Mouse (Mus musculus) MEL (cell line): Measurements from ENCODE around the gene T2. TPM values are rescaled to one million over a fixed set of nuclear protein-coding genes. Genes with fewer than 3 reads are reported as not detected.

Experiments
- DNase-seq: peaks from one replicate; pipeline ENCODE4 v3.0.0; 2011; ENCODE audit warnings: low read depth, low spot score
- H3K27ac ChIP-seq: 2 replicates; pipeline ENCODE4 v1.5.1; 2012; ENCODE audit warnings: low read depth, mild to moderate bottlenecking, control low read depth, low read length, moderate library complexity; ENCODE audit not compliant: control insufficient read depth
- H3K27me3 ChIP-seq, 2 experiments: fragments of 150-350 bp in 1 of 2; sonication (generic) in 1 of 2; 2 replicates each; pipeline ENCODE4 v1.6.1; 2012; ENCODE audit warnings: low read length in 2 of 2, mild to moderate bottlenecking in 2 of 2, improper control_type of control experiment in 1 of 2, moderate library complexity in 1 of 2; ENCODE audit not compliant: insufficient read depth in 2 of 2, control insufficient read depth in 1 of 2
- H3K36me3 ChIP-seq, 2 experiments: 2 replicates each; pipeline ENCODE4 v1.6.1; 2012 to 2014; ENCODE audit warnings: low read length in 2 of 2, improper control_type of control experiment in 1 of 2, inconsistent platforms in 1 of 2, mild to moderate bottlenecking in 1 of 2; ENCODE audit not compliant: insufficient read depth in 2 of 2, control insufficient read depth in 1 of 2
- H3K4me1 ChIP-seq, 2 experiments: fragments of 150-350 bp in 1 of 2; sonication (generic) in 1 of 2; 2 replicates each; pipeline ENCODE4 v1.6.1; 2012; ENCODE audit warnings: low read length in 2 of 2, improper control_type of control experiment in 1 of 2, mild to moderate bottlenecking in 1 of 2; ENCODE audit not compliant: insufficient read depth in 2 of 2, control insufficient read depth in 1 of 2
- H3K4me3 ChIP-seq, 2 experiments: fragments of 150-350 bp in 1 of 2; sonication (generic) in 1 of 2; 2 replicates each; pipeline ENCODE4 v1.5.1; 2012; ENCODE audit warnings: low read depth in 2 of 2, low read length in 2 of 2, mild to moderate bottlenecking in 2 of 2, moderate library complexity in 2 of 2, control low read depth in 1 of 2, improper control_type of control experiment in 1 of 2; ENCODE audit not compliant: control insufficient read depth in 1 of 2, insufficient read depth in 1 of 2
- H3K79me2 ChIP-seq: 2 replicates; pipeline ENCODE4 v1.6.1; 2012; ENCODE audit warnings: mild to moderate bottlenecking, low read length, moderate library complexity; ENCODE audit not compliant: control insufficient read depth, poor library complexity, insufficient read depth
- H3K9ac ChIP-seq: 2 replicates; pipeline ENCODE4 v1.6.1; 2012; ENCODE audit warnings: low read depth, mild to moderate bottlenecking, control low read depth, low read length, moderate library complexity; ENCODE audit not compliant: control insufficient read depth, poor library complexity, severe bottlenecking
- H3K9me3 ChIP-seq: fragments of 150-350 bp; sonication (generic); replicated peaks from 2 replicates; pipeline ENCODE4 v1.6.1; 2012; ENCODE audit warnings: mild to moderate bottlenecking, low read length, improper control_type of control experiment, moderate library complexity; ENCODE audit not compliant: insufficient read depth
- CHD1 ChIP-seq: IDR thresholded peaks from 2 replicates; pipeline ENCODE4 v1.6.1; 2012; ENCODE audit warnings: low read depth, mild to moderate bottlenecking, inconsistent platforms, low read length, improper control_type of control experiment
- ETS1 ChIP-seq: IDR thresholded peaks from 2 replicates; pipeline ENCODE4 v1.6.1; 2012; ENCODE audit warnings: low read depth, mild to moderate bottlenecking, inconsistent platforms, low read length, improper control_type of control experiment, moderate library complexity
- GATA1 ChIP-seq: IDR thresholded peaks from 2 replicates; pipeline ENCODE4 v1.6.1; 2011; ENCODE audit warnings: low read depth, low read length, improper control_type of control experiment
- HCFC1 ChIP-seq: IDR thresholded peaks from 2 replicates; pipeline ENCODE4 v1.6.1; 2012; ENCODE audit warnings: low read depth, mild to moderate bottlenecking, inconsistent platforms, low read length, improper control_type of control experiment, moderate library complexity
- JUND ChIP-seq: IDR thresholded peaks from 2 replicates; pipeline ENCODE4 v1.6.1; 2011; ENCODE audit warnings: low read depth, mild to moderate bottlenecking, improper control_type of control experiment, low read length
- KAT2A ChIP-seq: conservative IDR thresholded peaks from 2 replicates; pipeline ENCODE4 v1.6.1; 2012; ENCODE audit warnings: low read depth, low read length, improper control_type of control experiment, inconsistent platforms
- MEF2A ChIP-seq: IDR thresholded peaks from 2 replicates; pipeline ENCODE4 v1.6.1; 2014; ENCODE audit warnings: low read depth, mild to moderate bottlenecking, inconsistent platforms, low read length, improper control_type of control experiment; ENCODE audit not compliant: poor library complexity, insufficient replicate concordance, severe bottlenecking; ENCODE audit errors: extremely low read depth
- NELFE ChIP-seq: IDR thresholded peaks from 2 replicates; pipeline ENCODE4 v1.6.1; 2011; ENCODE audit warnings: low read depth, low read length, improper control_type of control experiment
- NRF1 ChIP-seq: IDR thresholded peaks from 2 replicates; pipeline ENCODE4 v1.6.1; 2014; ENCODE audit warnings: low read depth, mild to moderate bottlenecking, inconsistent platforms, low read length, improper control_type of control experiment, moderate library complexity; ENCODE audit not compliant: poor library complexity, insufficient read depth, severe bottlenecking
- POLR2AphosphoS2 ChIP-seq: IDR thresholded peaks from 2 replicates; pipeline ENCODE4 v1.6.1; 2011; ENCODE audit warnings: low read length, improper control_type of control experiment
- TBP ChIP-seq: IDR thresholded peaks from 2 replicates; pipeline ENCODE4 v1.8.0; 2011; ENCODE audit warnings: low read depth, low read length, improper control_type of control experiment
- TCF12 ChIP-seq: IDR thresholded peaks from 2 replicates; pipeline ENCODE4 v1.6.1; 2014; ENCODE audit warnings: low read depth, mild to moderate bottlenecking, inconsistent platforms, low read length, improper control_type of control experiment, moderate library complexity
- ZKSCAN1 ChIP-seq: IDR thresholded peaks from 2 replicates; pipeline ENCODE4 v1.6.1; 2012; ENCODE audit warnings: low read depth, mild to moderate bottlenecking, inconsistent platforms, low read length, improper control_type of control experiment, moderate library complexity
- polyA plus RNA-seq, 2 experiments: library from polyadenylated mRNA; stranded (reverse) in 1 of 2; unstranded in 1 of 2; fragments of >175 nt in 1 of 2; fragments of >200 nt in 1 of 2; gene quantifications; 2 replicates each; pipeline versions ENCODE4 v1.2.1 to v1.2.4; 2012; ENCODE audit warnings: low replicate concordance in 2 of 2, low read depth in 1 of 2; ENCODE audit not compliant: insufficient read length in 2 of 2, insufficient read depth in 1 of 2, missing spikeins in 1 of 2
- total RNA-seq: library from RNA; depleted of rRNA; stranded (reverse); fragments of 300-350 nt; gene quantifications from 2 replicates; pipeline ENCODE4 v1.2.3, GENCODE M21; 2012

T2 gene
- total and polyA plus RNA-seq, 3 experiments, result 0.15 TPM; not detected in 2

GRCm38 (mm10) chr17:8340407-8341359, 15.1 kb upstream of the T2 start:
- Histone ChIP-seq H3K9me3 (no peaks in the 10 kb centered on the region), H3K9ac (no peak overlapping the region), H3K4me3 (no peak overlapping the region), H3K27me3 (no peaks in the 10 kb centered on the region), H3K4me1 (no peaks in the 10 kb centered on the region), H3K79me2 (no peaks in the 10 kb centered on the region), H3K27ac (no peak overlapping the region), H3K36me3 (no peaks in the 10 kb centered on the region)
- TF ChIP-seq TBP (no peak), MEF2A (no peak)
- no peak for DNase-seq

GRCm38 (mm10) chr17:8341360-8341963, 14.3 kb upstream of the T2 start:
- H3K79me2 ChIP-seq, result no peaks in the 10 kb centered on the region
- H3K36me3 ChIP-seq, result no peaks in the 10 kb centered on the region
- H3K27ac ChIP-seq, result no peak overlapping the region
- H3K4me3 ChIP-seq, result no peak overlapping the region
- TF ChIP-seq TCF12 (no peak), NELFE (no peak), KAT2A (no peak), ETS1 (no peak)
- no peak for DNase-seq
- H3K9ac ChIP-seq, result no peak overlapping the region
- no peaks in the 10 kb centered on the region for H3K9me3 ChIP-seq
- H3K4me1 ChIP-seq, result no peaks in the 10 kb centered on the region
- H3K27me3 ChIP-seq, result no peaks in the 10 kb centered on the region

GRCm38 (mm10) chr17:8342706-8343105, 13.1 kb upstream of the T2 start:
- no peak for TF ChIP-seq ZKSCAN1
- TF ChIP-seq ETS1, result no peak
- no peak for TF ChIP-seq POLR2AphosphoS2
- no peak for TF ChIP-seq HCFC1
- TF ChIP-seq NRF1, result no peak
- TF ChIP-seq CHD1, result no peak
- TF ChIP-seq GATA1, result no peak
- TF ChIP-seq JUND, result no peak
- no peak overlapping the region for H3K9ac ChIP-seq
- H3K36me3 ChIP-seq, result no peaks in the 10 kb centered on the region
- no peaks in the 10 kb centered on the region for H3K27me3 ChIP-seq
- H3K4me1 ChIP-seq, result no peaks in the 10 kb centered on the region
- H3K79me2 ChIP-seq, result no peaks in the 10 kb centered on the region
- no peak overlapping the region for H3K27ac ChIP-seq
- no peaks in the 10 kb centered on the region for H3K9me3 ChIP-seq
- DNase-seq, result no peak
- no peak overlapping the region for H3K4me3 ChIP-seq
